Mouse (Mus musculus) G1E (cell line): ENCODE data around the gene D430042O09Rik. TPM values are rescaled to one million over a fixed set of nuclear protein-coding genes. Genes with fewer than 3 reads are reported as not detected.
"Not testable (repeated sequence)": the region's sequence is repeated elsewhere in the genome, so short reads cannot be mapped to it uniquely, and the experiment has no call there.

Experiments used
- ATAC-seq: 2 replicates; pipeline ENCODE4 v1.8.0; 2016; ENCODE audit warnings: mild to moderate bottlenecking; ENCODE audit not compliant: insufficient number of reproducible peaks, poor library complexity, low FRiP score, severe bottlenecking; ENCODE audit errors: extremely low read depth
- DNase-seq: peaks from one replicate; pipeline ENCODE4 v3.0.0; 2012; ENCODE audit warnings: low spot score
- H3K27me3 ChIP-seq: 2 replicates; pipeline ENCODE4 v1.6.1; 2012; ENCODE audit warnings: mild to moderate bottlenecking, low read length, inconsistent platforms; ENCODE audit not compliant: insufficient read depth
- H3K36me3 ChIP-seq: replicated peaks from 2 replicates; pipeline ENCODE3; 2012; ENCODE audit warnings: mild to moderate bottlenecking, inconsistent platforms
- H3K4me1 ChIP-seq: 2 replicates; pipeline ENCODE4 v1.6.1; 2012; ENCODE audit warnings: low read depth, low read length, inconsistent platforms, mixed read lengths; ENCODE audit not compliant: insufficient read depth
- H3K4me3 ChIP-seq: 2 replicates; pipeline ENCODE4 v1.5.1; 2012; ENCODE audit warnings: low read depth, mild to moderate bottlenecking, inconsistent platforms, low read length, moderate library complexity, mixed read lengths
- H3K9me3 ChIP-seq: replicated peaks from 2 replicates; pipeline ENCODE4 v1.6.1; 2012; ENCODE audit warnings: inconsistent platforms
- CTCF ChIP-seq: IDR thresholded peaks from 2 replicates; pipeline ENCODE4 v1.5.1; 2012; ENCODE audit warnings: low read depth, low read length, inconsistent platforms, mixed read lengths
- GATA1 ChIP-seq: IDR thresholded peaks from 2 replicates; pipeline ENCODE4 v1.6.1; 2012; ENCODE audit warnings: borderline replicate concordance, low read length, inconsistent platforms, mixed read lengths
- GATA2 ChIP-seq: IDR thresholded peaks from 2 replicates; pipeline ENCODE4 v1.6.1; 2012; ENCODE audit warnings: low read depth, low read length, inconsistent platforms, borderline replicate concordance
- POLR2AphosphoS5 ChIP-seq: IDR thresholded peaks from 2 replicates; pipeline ENCODE4 v1.6.1; 2012; ENCODE audit warnings: low read depth, low read length, inconsistent platforms; ENCODE audit not compliant: insufficient replicate concordance
- TAL1 ChIP-seq: conservative IDR thresholded peaks from 2 replicates; pipeline ENCODE4 v1.6.1; 2012; ENCODE audit warnings: low read depth, low read length, inconsistent platforms, mixed read lengths
- polyA plus RNA-seq: library from polyadenylated mRNA; stranded (reverse); fragments of >175 nt; gene quantifications from 2 replicates; pipeline ENCODE4 v1.2.3, GENCODE M21; 2012
- total RNA-seq, 2 experiments: library from RNA; stranded (forward) in 1 of 2; stranded (reverse) in 1 of 2; fragments of 200-1000 nt in 1 of 2; fragments of >200 nt in 1 of 2; fragmentation: Nextera tagmentation in 1 of 2; gene quantifications; 2 replicates each; pipeline ENCODE4 v1.2.3; 2014 to 2017

D430042O09Rik gene
- total and polyA plus RNA-seq, 3 experiments, result 7.7 to 34.2 (median 17.6) TPM

DNA sequence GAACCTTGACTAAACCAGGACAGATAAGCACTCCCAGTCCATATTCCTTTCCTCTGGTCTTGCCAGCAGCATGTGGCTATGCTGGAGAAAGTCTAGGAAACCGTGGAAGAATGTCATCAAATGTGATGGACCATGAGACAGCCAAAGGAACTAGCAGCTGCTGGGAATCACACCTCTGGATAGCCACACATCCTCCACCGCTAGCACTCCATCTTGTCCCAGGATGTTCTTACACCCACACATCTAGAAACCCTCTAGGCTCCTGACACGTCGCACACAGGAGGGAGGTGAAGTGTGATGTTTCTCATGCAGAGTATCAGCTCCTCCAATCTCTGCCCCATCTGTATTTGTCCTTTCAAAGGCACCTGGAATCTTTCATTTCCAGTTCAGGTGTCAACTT is 17.2 kb upstream of the D430042O09Rik start:
- H3K27me3 ChIP-seq, result no peaks in the 10 kb centered on the region
- H3K9me3 ChIP-seq, result no peaks in the 10 kb centered on the region
- DNase-seq, result no peak
- H3K4me3 ChIP-seq, result no peak overlapping the region
- H3K4me1 ChIP-seq, result peaks cover 3% of the 10 kb centered on the region; the same call in 1 of the 2 replicates
- H3K36me3 ChIP-seq, result peaks cover 95% of the 10 kb centered on the region
- TF ChIP-seq GATA2 (no peak), CTCF (no peak), POLR2AphosphoS5 (no peak), TAL1 (no peak), GATA1 (no peak)
- ATAC-seq, result no peak

- Histone ChIP-seq H3K4me1 (no peaks in the 10 kb centered on the region), H3K4me3 (no peak overlapping the region), H3K9me3 (peaks cover 5% of the 10 kb centered on the region), H3K27me3 (no peaks in the 10 kb centered on the region), H3K36me3 (peaks cover 100% of the 10 kb centered on the region)
- DNase-seq, result no peak
- TF ChIP-seq GATA2, result no peak
- TF ChIP-seq CTCF, result no peak
- ATAC-seq, result no peak
These were observed 13.6 kb upstream of the D430042O09Rik start for GRCm38 (mm10) chr7:125694056-125694455.

DNA sequence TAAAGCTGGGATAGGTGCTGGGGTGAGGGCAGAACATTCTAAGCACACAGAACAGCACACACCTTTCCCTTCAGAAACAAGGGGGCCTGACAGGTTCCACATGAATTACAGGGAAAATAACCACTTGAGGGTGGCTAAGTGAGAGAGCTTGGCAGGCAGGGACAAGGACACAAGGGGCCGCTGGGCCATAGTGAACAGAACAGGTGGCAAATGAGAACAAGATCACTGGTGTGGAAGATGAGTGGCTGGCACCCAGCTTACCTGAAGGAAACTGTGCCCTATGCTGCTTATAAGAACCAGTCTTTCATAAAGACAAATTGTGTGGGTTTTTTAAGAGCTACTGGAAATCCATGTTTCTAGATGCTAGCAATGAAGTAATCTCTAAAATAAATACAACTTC is 4.9 kb upstream of the D430042O09Rik start:
- Histone ChIP-seq H3K27me3 (no peaks in the 10 kb centered on the region), H3K4me1 (peaks cover 31% of the 10 kb centered on the region), H3K9me3 (peaks cover 9% of the 10 kb centered on the region), H3K36me3 (peaks cover 82% of the 10 kb centered on the region), H3K4me3 (no peak overlapping the region)
- no peak for TF ChIP-seq GATA2
- TF ChIP-seq POLR2AphosphoS5, result no peak
- TF ChIP-seq TAL1, result no peak
- TF ChIP-seq CTCF, result no peak
- no peak for TF ChIP-seq GATA1
- DNase-seq (no peak), ATAC-seq (no peak)

DNA sequence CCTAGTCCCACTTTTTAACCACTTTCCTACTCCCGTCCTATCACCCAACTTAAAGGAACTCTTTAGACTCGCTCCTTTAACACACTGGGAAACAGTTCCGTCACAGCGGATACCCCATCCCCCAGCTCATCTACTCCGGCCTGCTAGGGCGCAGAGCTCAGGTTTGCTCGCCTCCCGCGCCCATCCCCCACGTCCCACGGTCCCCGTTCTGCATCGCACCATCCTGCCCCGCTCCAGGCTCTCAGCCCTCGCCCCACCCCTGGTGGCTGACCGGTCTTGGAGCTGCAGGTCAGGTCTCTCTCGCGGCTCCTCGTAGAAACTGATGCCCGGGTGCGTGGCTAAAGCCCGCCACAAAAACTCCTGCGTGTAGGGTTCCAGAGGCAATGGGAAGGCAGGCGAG is 502 bp upstream of the D430042O09Rik start:
- peaks cover 55% of the 10 kb centered on the region for H3K36me3 ChIP-seq
- H3K9me3 ChIP-seq, result no peaks in the 10 kb centered on the region
- DNase-seq (peak; percentile 60), ATAC-seq (0 out of 2 replicates have a peak, but pooled peaks have one; percentile 12)
- H3K4me3 ChIP-seq, result peak overlapping the region; percentile 95
- TF ChIP-seq CTCF (no peak), TAL1 (no peak), POLR2AphosphoS5 (no peak), GATA1 (no peak), GATA2 (no peak)
- no peaks in the 10 kb centered on the region for H3K27me3 ChIP-seq
- H3K4me1 ChIP-seq, result peaks cover 42% of the 10 kb centered on the region

GRCm38 (mm10) chr7:125708100-125708499 is 412 bp downstream of the D430042O09Rik start:
- Histone ChIP-seq H3K36me3 (peaks cover 51% of the 10 kb centered on the region), H3K27me3 (no peaks in the 10 kb centered on the region), H3K9me3 (no peaks in the 10 kb centered on the region), H3K4me3 (peak overlapping the region; percentile 95), H3K4me1 (peaks cover 40% of the 10 kb centered on the region)
- no peak for ATAC-seq
- TF ChIP-seq GATA1 (no peak), TAL1 (no peak), GATA2 (no peak), CTCF (no peak), POLR2AphosphoS5 (no peak)
- no peak for DNase-seq

GRCm38 (mm10) chr7:125713542-125714055 is 5.9 kb downstream of the D430042O09Rik start:
- ATAC-seq, result not testable (repeated sequence)

DNA sequence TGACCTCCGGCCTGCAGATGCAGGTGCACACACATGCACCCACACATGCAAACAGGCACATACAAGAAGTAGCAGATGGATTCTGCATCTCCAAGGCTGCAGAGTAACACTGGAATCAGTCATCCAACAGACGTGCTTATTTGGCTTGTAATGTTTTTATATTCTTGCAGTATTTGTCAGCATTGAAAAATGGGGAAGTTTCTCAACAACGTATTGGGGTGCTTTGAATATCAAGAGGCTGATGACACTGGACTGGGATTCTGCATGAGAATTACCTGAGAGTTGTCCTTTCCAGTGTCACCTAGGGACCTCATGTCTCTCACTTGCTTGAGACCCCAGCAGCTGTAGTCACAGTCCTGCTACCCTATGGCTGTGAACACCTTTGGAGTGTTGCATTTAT is 7.1 kb downstream of the D430042O09Rik start:
- peaks cover 7% of the 10 kb centered on the region for H3K4me1 ChIP-seq
- H3K4me3 ChIP-seq, result no peak overlapping the region
- no peak for TF ChIP-seq TAL1
- TF ChIP-seq GATA1, result no peak
- TF ChIP-seq POLR2AphosphoS5, result no peak
- no peak for TF ChIP-seq GATA2
- TF ChIP-seq CTCF, result no peak
- ATAC-seq (no peak), DNase-seq (no peak)
- H3K36me3 ChIP-seq, result peaks cover 50% of the 10 kb centered on the region
- H3K27me3 ChIP-seq, result no peaks in the 10 kb centered on the region; the same call in 1 of the 2 replicates
- H3K9me3 ChIP-seq, result no peaks in the 10 kb centered on the region

More at GRCm38 (mm10) chr7:125713542-125714055, 5.9 kb downstream of the D430042O09Rik start:
- not testable (repeated sequence) for H3K9me3 ChIP-seq, H3K4me3 ChIP-seq, H3K27me3 ChIP-seq, DNase-seq
- Histone ChIP-seq H3K36me3 (peaks cover 50% of the 10 kb centered on the region), H3K4me1 (peaks cover 12% of the 10 kb centered on the region)
